Mouse (Mus musculus) lung, embryonic 14.5 days (tissue): ENCODE results near the gene Gm45716. TPM values are rescaled to one million over a fixed set of nuclear protein-coding genes. Genes with fewer than 3 reads are reported as not detected.

Source experiments
- ATAC-seq: fragments of 200-750 bp; cut with Nextera tagmentation; 2 replicates; pipeline ENCODE4 v1.8.0; 2017; ENCODE audit warnings: mild to moderate bottlenecking, moderate TSS enrichment, moderate library complexity; ENCODE audit not compliant: insufficient read depth
- DNase-seq: peaks from one replicate; pipeline ENCODE4 v3.0.0-alpha.2; 2015
- H3K27ac ChIP-seq: fragments of 300-500 bp; sonication (generic); 2 replicates; pipeline ENCODE4 v1.5.1; 2014; ENCODE audit warnings: low read depth, mild to moderate bottlenecking, moderate library complexity
- H3K27me3 ChIP-seq: fragments of 300-500 bp; sonication (generic); 2 replicates; pipeline ENCODE4 v1.6.1; 2014; ENCODE audit warnings: low read length, control low read depth; ENCODE audit not compliant: insufficient read depth
- H3K36me3 ChIP-seq: fragments of 300-500 bp; sonication (generic); 2 replicates; pipeline ENCODE4 v1.6.1; 2014; ENCODE audit warnings: control low read depth; ENCODE audit not compliant: insufficient read depth
- H3K4me1 ChIP-seq: fragments of 300-500 bp; sonication (generic); 2 replicates; pipeline ENCODE4 v1.6.1; 2014; ENCODE audit warnings: antibody characterized with exemption, control low read depth; ENCODE audit not compliant: insufficient read depth
- H3K4me2 ChIP-seq: fragments of 300-500 bp; sonication (generic); 2 replicates; pipeline ENCODE4 v1.6.1; 2014; ENCODE audit warnings: mild to moderate bottlenecking
- H3K4me3 ChIP-seq: fragments of 300-500 bp; sonication (generic); 2 replicates; pipeline ENCODE4 v1.5.1; 2014; ENCODE audit warnings: low read depth, low read length
- H3K9ac ChIP-seq: fragments of 300-500 bp; sonication (generic); 2 replicates; pipeline ENCODE4 v1.6.1; 2014
- H3K9me3 ChIP-seq: fragments of 300-500 bp; sonication (generic); 2 replicates; pipeline ENCODE4 v1.6.1; 2016; ENCODE audit warnings: low read depth, low read length, control low read depth
- CTCF ChIP-seq: IDR thresholded peaks from 2 replicates; pipeline ENCODE4 v1.5.1; 2016; ENCODE audit warnings: antibody characterized with exemption, low read depth
- WGBS: fragments of 180-500 bp; shearing (Covaris S2); extraction: QIAGEN DNeasy Blood & Tissue Kit; methylation state at CpG from one replicate; pipeline ENCODE4 v1.1.7; 2014; 5-methylcytosine and 5-hydroxymethylcytosine counted together
- polyA plus RNA-seq: library from polyadenylated mRNA; unstranded; fragments of >200 nt; fragmentation: Nextera tagmentation; extraction: Ambion mirVana; gene quantifications from 2 replicates; pipeline ENCODE4 v1.2.1, GENCODE M21; 2014

The Gm45716 gene
- polyA plus RNA-seq, 1 experiment from 2014 or later, result 7.3 TPM

GRCm38 (mm10) chr11:90168338-90169065 is 19.0 kb upstream of the Gm45716 start:
- Histone ChIP-seq H3K27me3 (no peaks in the 10 kb centered on the region), H3K36me3 (no peaks in the 10 kb centered on the region), H3K9me3 (no peaks in the 10 kb centered on the region), H3K27ac (no peak overlapping the region), H3K4me1 (no peaks in the 10 kb centered on the region), H3K4me3 (no peak overlapping the region), H3K4me2 (no peak overlapping the region), H3K9ac (no peak overlapping the region)
- no peak for ATAC-seq
- WGBS, result 85% methylated on average over 10 of the region's 10 CpGs
- peak; percentile 53 for DNase-seq
- peak; percentile 32; the same call in 1 of the 2 replicates for TF ChIP-seq CTCF

DNA sequence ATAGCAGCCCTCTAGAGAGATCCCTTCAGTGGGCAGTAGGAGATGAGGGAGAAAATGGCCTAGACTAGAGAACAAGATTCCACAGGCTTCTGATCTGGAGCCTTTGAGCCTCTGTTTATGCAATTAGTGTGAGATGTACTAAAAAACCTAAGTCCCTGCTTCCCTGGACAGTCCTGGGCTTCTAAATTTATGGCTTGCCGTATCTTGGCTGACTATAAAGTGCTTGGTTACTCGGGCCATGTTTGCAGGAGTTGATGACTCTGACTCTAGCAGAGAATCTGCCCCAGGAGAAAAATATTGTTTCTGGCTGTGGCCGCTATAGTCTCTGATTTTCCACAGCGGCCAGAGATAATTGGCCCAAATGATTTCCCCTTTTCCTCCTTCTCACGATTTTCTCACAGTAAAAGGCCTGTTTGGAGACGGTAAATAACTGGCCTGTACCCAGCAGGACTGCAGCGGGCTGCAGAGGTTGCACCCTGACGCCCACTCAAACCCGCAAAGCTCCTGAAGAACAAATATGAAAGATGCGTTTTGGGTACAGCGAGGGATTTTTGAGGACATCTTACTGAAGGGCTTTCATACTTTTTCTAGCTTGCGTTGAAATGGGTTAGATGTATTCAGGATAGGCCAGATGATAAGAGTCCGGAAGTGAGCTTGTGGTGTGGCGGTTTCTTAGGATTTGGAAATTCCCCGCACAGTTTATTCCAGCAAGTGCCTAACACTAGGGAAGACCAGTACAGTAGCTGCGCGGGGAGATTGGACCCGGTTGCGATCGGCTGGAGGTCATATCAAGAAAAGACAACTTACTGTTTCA is 18.1 kb upstream of the Gm45716 start:
- TF ChIP-seq CTCF, result no peak
- H3K9me3 ChIP-seq, result no peaks in the 10 kb centered on the region
- no peaks in the 10 kb centered on the region for H3K36me3 ChIP-seq
- no peak overlapping the region for H3K4me3 ChIP-seq
- DNase-seq (peak; percentile 7), ATAC-seq (peak; percentile 60; the same call in 1 of the 2 replicates)
- H3K9ac ChIP-seq, result no peak overlapping the region
- peak overlapping the region; percentile 51 for H3K4me2 ChIP-seq
- H3K4me1 ChIP-seq, result no peaks in the 10 kb centered on the region
- 53% methylated on average over 20 of the region's 20 CpGs for WGBS
- no peaks in the 10 kb centered on the region for H3K27me3 ChIP-seq
- no peak overlapping the region for H3K27ac ChIP-seq

DNA sequence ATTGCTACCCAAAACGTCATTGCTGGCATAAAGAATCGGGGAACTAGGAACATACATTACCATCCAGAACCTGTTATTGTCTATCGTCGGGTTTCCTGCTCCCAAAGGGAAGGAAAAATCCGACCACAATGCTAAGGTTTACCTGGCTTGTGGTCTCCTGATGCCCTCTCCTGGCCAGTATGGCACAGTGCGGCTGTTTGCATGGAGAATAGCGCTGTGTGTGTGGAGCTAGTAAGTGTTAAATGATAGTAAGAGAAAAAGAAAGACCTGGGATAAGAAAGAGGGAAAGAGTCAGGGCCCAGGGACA is 17.5 kb upstream of the Gm45716 start:
- DNase-seq (peak; percentile 92), ATAC-seq (peak; percentile 88)
- Histone ChIP-seq H3K4me3 (no peak overlapping the region), H3K27me3 (no peaks in the 10 kb centered on the region), H3K36me3 (no peaks in the 10 kb centered on the region), H3K4me1 (no peaks in the 10 kb centered on the region), H3K9me3 (no peaks in the 10 kb centered on the region), H3K27ac (no peak overlapping the region), H3K9ac (no peak overlapping the region), H3K4me2 (peak overlapping the region; percentile 51)
- peak; percentile 99 for TF ChIP-seq CTCF
- under 1% methylated on average over 7 of the region's 7 CpGs for WGBS

GRCm38 (mm10) chr11:90172331-90172730 is 15.2 kb upstream of the Gm45716 start:
- TF ChIP-seq CTCF, result no peak
- Histone ChIP-seq H3K27ac (no peak overlapping the region), H3K9me3 (no peaks in the 10 kb centered on the region), H3K27me3 (no peaks in the 10 kb centered on the region), H3K4me3 (no peak overlapping the region), H3K4me2 (no peak overlapping the region), H3K9ac (no peak overlapping the region), H3K36me3 (no peaks in the 10 kb centered on the region), H3K4me1 (no peaks in the 10 kb centered on the region)
- DNase-seq (no peak), ATAC-seq (no peak)
- WGBS, result 86% methylated on average over 6 of the region's 6 CpGs

DNA sequence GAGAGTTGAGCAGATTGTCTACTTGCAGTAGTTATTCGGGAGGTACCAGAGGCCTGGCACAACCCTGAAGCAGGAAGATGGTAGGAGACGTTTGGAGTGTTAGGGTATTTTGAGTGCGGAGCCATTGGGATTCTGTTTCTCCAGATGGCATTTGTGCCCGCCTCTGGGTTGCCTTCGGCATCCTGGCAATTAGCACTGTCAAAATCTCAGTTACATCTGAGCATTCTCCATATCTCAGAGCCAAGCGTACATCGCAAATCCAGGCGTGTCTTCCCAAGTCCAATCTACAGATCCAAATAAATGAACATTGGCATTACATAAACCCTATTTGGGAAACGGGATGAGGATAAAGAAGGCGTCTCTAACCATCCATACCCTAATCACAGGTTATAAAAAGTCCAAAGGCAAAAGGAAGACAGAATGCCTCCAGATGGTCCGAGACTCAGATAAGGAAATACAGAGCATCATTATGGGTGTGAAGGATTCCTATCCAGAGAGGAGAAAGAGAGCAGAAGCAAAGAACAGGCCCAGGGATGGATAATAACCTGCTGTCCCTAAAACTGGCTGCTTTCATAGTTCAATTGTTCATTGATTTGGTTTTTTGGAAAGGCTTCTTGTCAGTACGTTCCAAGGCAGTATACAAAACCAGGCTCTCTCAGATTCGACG is 11.7 kb upstream of the Gm45716 start:
- no peak for TF ChIP-seq CTCF
- DNase-seq (no peak), ATAC-seq (no peak)
- Histone ChIP-seq H3K27me3 (no peaks in the 10 kb centered on the region), H3K9me3 (no peaks in the 10 kb centered on the region), H3K4me1 (no peaks in the 10 kb centered on the region), H3K36me3 (no peaks in the 10 kb centered on the region), H3K4me2 (no peak overlapping the region), H3K9ac (no peak overlapping the region), H3K27ac (no peak overlapping the region), H3K4me3 (no peak overlapping the region)
- 87% methylated on average over 14 of the region's 14 CpGs for WGBS

DNA sequence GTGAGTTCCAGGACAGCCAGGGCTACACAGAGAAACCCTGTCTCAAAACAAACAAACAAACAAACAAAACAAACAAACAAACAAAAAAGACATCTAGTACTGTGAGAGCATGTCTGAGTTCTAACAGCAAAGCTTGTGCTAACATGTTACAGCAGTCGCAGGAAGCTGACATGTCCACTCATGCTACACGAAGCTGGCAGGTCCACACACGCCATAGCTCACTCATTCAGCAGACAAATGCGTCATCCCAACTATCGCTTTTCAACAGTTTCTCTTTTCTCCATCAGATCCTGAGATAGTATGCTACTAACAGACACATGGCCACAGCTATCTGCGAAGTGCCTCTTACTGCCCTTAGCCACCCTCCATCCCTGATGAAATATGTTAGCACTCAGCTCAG is 10.1 kb upstream of the Gm45716 start:
- no peak overlapping the region for H3K27ac ChIP-seq
- no peak overlapping the region for H3K9ac ChIP-seq
- DNase-seq (no peak), ATAC-seq (no peak)
- WGBS, result 88% methylated on average over 6 of the region's 6 CpGs
- H3K4me2 ChIP-seq, result no peak overlapping the region
- no peaks in the 10 kb centered on the region for H3K27me3 ChIP-seq
- TF ChIP-seq CTCF, result no peak
- H3K36me3 ChIP-seq, result no peaks in the 10 kb centered on the region
- H3K9me3 ChIP-seq, result no peaks in the 10 kb centered on the region
- no peaks in the 10 kb centered on the region for H3K4me1 ChIP-seq
- H3K4me3 ChIP-seq, result no peak overlapping the region

DNA sequence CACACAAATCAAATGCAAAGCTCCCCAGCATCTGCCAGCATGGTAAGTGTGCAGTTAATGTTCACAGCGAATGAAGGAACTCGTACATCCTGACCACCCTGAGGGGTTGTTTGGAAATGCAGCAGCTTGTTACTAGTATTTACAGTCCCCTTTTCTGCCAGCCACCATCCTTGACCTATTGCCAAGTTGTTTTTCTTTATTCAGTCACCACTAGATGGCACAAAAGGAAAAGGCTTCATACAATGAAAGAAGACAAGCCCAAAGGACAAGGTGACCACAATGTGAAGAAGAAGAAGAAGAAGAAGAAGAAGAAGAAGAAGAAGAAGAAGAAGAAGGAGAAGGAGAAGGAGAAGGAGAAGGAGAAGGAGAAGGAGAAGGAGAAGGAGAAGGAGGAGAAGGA is 4.1 kb upstream of the Gm45716 start:
- peak; percentile 72 for TF ChIP-seq CTCF
- DNase-seq (peak; percentile 90), ATAC-seq (peak; percentile 47; the same call in 1 of the 2 replicates)
- WGBS, result 17% methylated on average over 2 of the region's 2 CpGs
- H3K4me3 ChIP-seq, result no peak overlapping the region
- H3K27me3 ChIP-seq, result no peaks in the 10 kb centered on the region
- H3K4me2 ChIP-seq, result no peak overlapping the region
- no peaks in the 10 kb centered on the region for H3K9me3 ChIP-seq
- H3K27ac ChIP-seq, result no peak overlapping the region
- H3K36me3 ChIP-seq, result no peaks in the 10 kb centered on the region
- H3K9ac ChIP-seq, result no peak overlapping the region
- no peaks in the 10 kb centered on the region for H3K4me1 ChIP-seq
